Mouse (Mus musculus) hindbrain, embryonic 14.5 days (tissue): Measurements from ENCODE around the gene Tmem8. TPM values are rescaled to one million over a fixed set of nuclear protein-coding genes. Genes with fewer than 3 reads are reported as not detected.
"Not testable (repeated sequence)": the region's sequence is repeated elsewhere in the genome, so short reads cannot be mapped to it uniquely, and the experiment has no call there.

ENCODE experiments used
- ATAC-seq: fragments of 200-750 bp; cut with Nextera tagmentation; 2 replicates; pipeline ENCODE4 v1.8.0; 2017; ENCODE audit warnings: moderate number of reproducible peaks, mild to moderate bottlenecking, moderate TSS enrichment, moderate library complexity; ENCODE audit not compliant: low FRiP score
- DNase-seq: peaks from one replicate; pipeline ENCODE4 v3.0.0-alpha.2; 2015; ENCODE audit warnings: low spot score
- H3K27ac ChIP-seq: fragments of 300-500 bp; sonication (generic); 2 replicates; pipeline ENCODE4 v1.5.1; 2014; ENCODE audit warnings: mild to moderate bottlenecking, moderate library complexity
- H3K27me3 ChIP-seq: fragments of 300-500 bp; sonication (generic); 2 replicates; pipeline ENCODE4 v1.6.1; 2014; ENCODE audit warnings: mild to moderate bottlenecking, low read length, mixed read lengths; ENCODE audit not compliant: control insufficient read depth, insufficient read depth
- H3K36me3 ChIP-seq: fragments of 300-500 bp; sonication (generic); replicated peaks from 2 replicates; pipeline ENCODE4 v1.6.1; 2014; ENCODE audit not compliant: control insufficient read depth, insufficient read depth
- H3K4me1 ChIP-seq: fragments of 300-500 bp; sonication (generic); replicated peaks from 2 replicates; pipeline ENCODE4 v1.6.1; 2014; ENCODE audit warnings: antibody characterized with exemption, low read length, mixed read lengths; ENCODE audit not compliant: control insufficient read depth, insufficient read depth
- H3K4me2 ChIP-seq: fragments of 300-500 bp; sonication (generic); replicated peaks from 2 replicates; pipeline ENCODE4 v1.6.1; 2014; ENCODE audit warnings: mild to moderate bottlenecking, moderate library complexity
- H3K4me3 ChIP-seq: fragments of 300-500 bp; sonication (generic); replicated peaks from 2 replicates; pipeline ENCODE4 v1.5.1; 2014; ENCODE audit warnings: mild to moderate bottlenecking, low read length
- H3K9ac ChIP-seq: fragments of 300-500 bp; sonication (generic); 2 replicates; pipeline ENCODE4 v1.6.1; 2014
- H3K9me3 ChIP-seq: fragments of 300-500 bp; sonication (generic); 2 replicates; pipeline ENCODE4 v1.6.1; 2016; ENCODE audit warnings: low read length; ENCODE audit not compliant: control insufficient read depth
- WGBS: fragments of 180-500 bp; shearing (Covaris S2); extraction: QIAGEN DNeasy Blood & Tissue Kit; methylation state at CpG from one replicate; pipeline ENCODE4 v1.1.7; 2014; 5-methylcytosine and 5-hydroxymethylcytosine counted together
- polyA plus RNA-seq: library from polyadenylated mRNA; unstranded; fragments of >200 nt; fragmentation: Nextera tagmentation; extraction: Ambion mirVana; gene quantifications from 2 replicates; pipeline ENCODE4 v1.2.1, GENCODE M21; 2014

The Tmem8 gene
- polyA plus RNA-seq, 1 experiment from 2014 or later: 3.9 TPM

GRCm38 (mm10) chr17:26080867-26081266 is 32.2 kb upstream of the Tmem8 start:
- WGBS: 53% methylated on average over 2 of the region's 2 CpGs
- DNase-seq: no peak

GRCm38 (mm10) chr17:26087059-26087564 is 26.0 kb upstream of the Tmem8 start:
- Histone ChIP-seq H3K27ac (no peak overlapping the region), H3K36me3 (peaks cover 12% of the 10 kb centered on the region), H3K9ac (no peak overlapping the region), H3K9me3 (no peaks in the 10 kb centered on the region), H3K4me2 (no peak overlapping the region), H3K4me3 (no peak overlapping the region), H3K4me1 (no peaks in the 10 kb centered on the region), H3K27me3 (no peaks in the 10 kb centered on the region)
- 96% methylated on average over 9 of the region's 9 CpGs for WGBS
- no peak for DNase-seq
- ATAC-seq: no peak

More at GRCm38 (mm10) chr17:26080867-26081266, 32.2 kb upstream of the Tmem8 start:
- Histone ChIP-seq H3K4me2 (no peak overlapping the region), H3K27ac (no peak overlapping the region), H3K9me3 (no peaks in the 10 kb centered on the region), H3K27me3 (no peaks in the 10 kb centered on the region), H3K4me3 (no peak overlapping the region), H3K4me1 (no peaks in the 10 kb centered on the region; the same call in 1 of the 2 replicates), H3K36me3 (peaks cover 13% of the 10 kb centered on the region), H3K9ac (no peak overlapping the region)
- no peak for ATAC-seq

GRCm38 (mm10) chr17:26089905-26090632 is 23.0 kb upstream of the Tmem8 start, which contains the start of gene Decr2:
Decr2 (minus strand) TSS chr17:26090337.
- Histone ChIP-seq H3K9ac (peak within 1 kb of the TSS; percentile 67), H3K27ac (peak within 1 kb of the TSS; percentile 58)
- ATAC-seq: peak; percentile 91

GRCm38 (mm10) chr17:26094531-26095110 is 18.5 kb upstream of the Tmem8 start:
- Histone ChIP-seq H3K27ac (peak overlapping the region; percentile 36), H3K9ac (peak overlapping the region; percentile 82), H3K4me2 (peak overlapping the region; percentile 93), H3K9me3 (no peaks in the 10 kb centered on the region), H3K36me3 (no peaks in the 10 kb centered on the region), H3K4me3 (peak overlapping the region; percentile 56), H3K4me1 (peaks cover 8% of the 10 kb centered on the region; the same call in 1 of the 2 replicates), H3K27me3 (no peaks in the 10 kb centered on the region)
- DNase-seq (no peak), ATAC-seq (no peak)
- 27% methylated on average over 9 of the region's 9 CpGs for WGBS

More at GRCm38 (mm10) chr17:26089905-26090632, 23.0 kb upstream of the Tmem8 start, which contains the start of gene Decr2:
- H3K36me3 ChIP-seq: peaks cover 4% of the 10 kb centered on the region; the same call in 1 of the 2 replicates
- H3K9me3 ChIP-seq: no peaks in the 10 kb centered on the region
- H3K4me1 ChIP-seq: 0 out of 2 replicates have a peak, but pooled peaks cover 4% of the 10 kb centered on the region
- H3K27me3 ChIP-seq: no peaks in the 10 kb centered on the region
- WGBS: 2% methylated on average over 32 of the region's 32 CpGs
- peak; percentile 95 for DNase-seq
- H3K4me2 ChIP-seq: peak within 1 kb of the TSS; percentile 75
- H3K4me3 ChIP-seq: peak within 1 kb of the TSS; percentile 49

GRCm38 (mm10) chr17:26095121-26095740 is 17.9 kb upstream of the Tmem8 start, which contains the start of gene Nme4:
Nme4 (minus strand) TSS chr17:26095602.
- H3K4me2 ChIP-seq: peak within 1 kb of the TSS; percentile 93
- H3K36me3 ChIP-seq: no peaks in the 10 kb centered on the region
- ATAC-seq: peak; percentile 75; the same call in 1 of the 2 replicates
- H3K27ac ChIP-seq: peak within 1 kb of the TSS; percentile 36
- H3K4me3 ChIP-seq: peak within 1 kb of the TSS; percentile 56
- WGBS: 3% methylated on average over 47 of the region's 47 CpGs
- H3K9me3 ChIP-seq: no peaks in the 10 kb centered on the region
- peaks cover 8% of the 10 kb centered on the region; the same call in 1 of the 2 replicates for H3K4me1 ChIP-seq
- H3K27me3 ChIP-seq: no peaks in the 10 kb centered on the region
- peak; percentile 67 for DNase-seq
- peak within 1 kb of the TSS; percentile 82 for H3K9ac ChIP-seq

GRCm38 (mm10) chr17:26098461-26098860 is 14.6 kb upstream of the Tmem8 start:
- no peaks in the 10 kb centered on the region for H3K27me3 ChIP-seq
- peaks cover 8% of the 10 kb centered on the region; the same call in 1 of the 2 replicates for H3K4me1 ChIP-seq
- no peaks in the 10 kb centered on the region for H3K36me3 ChIP-seq
- H3K27ac ChIP-seq: no peak overlapping the region
- H3K9me3 ChIP-seq: no peaks in the 10 kb centered on the region
- H3K4me2 ChIP-seq: no peak overlapping the region
- DNase-seq (no peak), ATAC-seq (no peak)
- H3K4me3 ChIP-seq: no peak overlapping the region
- H3K9ac ChIP-seq: no peak overlapping the region
- WGBS: 92% methylated on average over 7 of the region's 7 CpGs

GRCm38 (mm10) chr17:26099316-26099715 is 13.8 kb upstream of the Tmem8 start:
- not testable (repeated sequence) for H3K9me3 ChIP-seq, H3K27ac ChIP-seq, ATAC-seq, H3K9ac ChIP-seq, H3K4me2 ChIP-seq, H3K4me1 ChIP-seq, DNase-seq, H3K27me3 ChIP-seq, H3K36me3 ChIP-seq, H3K4me3 ChIP-seq
- WGBS: 60% methylated on average over 3 of the region's 3 CpGs

GRCm38 (mm10) chr17:26100166-26100565 is 12.9 kb upstream of the Tmem8 start:
- Histone ChIP-seq H3K4me1 (peaks cover 4% of the 10 kb centered on the region; the same call in 1 of the 2 replicates), H3K4me3 (no peak overlapping the region), H3K9ac (no peak overlapping the region), H3K36me3 (no peaks in the 10 kb centered on the region), H3K9me3 (no peaks in the 10 kb centered on the region), H3K27me3 (no peaks in the 10 kb centered on the region), H3K27ac (no peak overlapping the region), H3K4me2 (no peak overlapping the region)
- no peak for DNase-seq
- WGBS: 46% methylated on average over 2 of the region's 2 CpGs
- no peak for ATAC-seq

GRCm38 (mm10) chr17:26101478-26101877 is 11.6 kb upstream of the Tmem8 start:
- WGBS: 40% methylated on average over 2 of the region's 4 CpGs
- no peak overlapping the region for H3K27ac ChIP-seq
- no peak overlapping the region for H3K9ac ChIP-seq
- DNase-seq: no peak
- H3K36me3 ChIP-seq: no peaks in the 10 kb centered on the region
- H3K4me3 ChIP-seq: no peak overlapping the region
- ATAC-seq: no peak
- H3K9me3 ChIP-seq: no peaks in the 10 kb centered on the region
- no peaks in the 10 kb centered on the region for H3K4me1 ChIP-seq
- H3K4me2 ChIP-seq: no peak overlapping the region
- no peaks in the 10 kb centered on the region for H3K27me3 ChIP-seq
